ENCODE assay signal across 19 mouse cellular contexts in genomic region chr7:66106581-66107056, GRCm38 (mm10). TPM values are rescaled to one million over a fixed set of nuclear protein-coding genes. Genes with fewer than 3 reads are reported as not detected.
DNase-seq lines count a peak whose midpoint lies in the region; ATAC-seq and TF ChIP-seq lines count a peak whose summit lies in the region.
"Had no signal": no experiment of that assay in that cellular context is flagged by ENCODE, and none has a peak within 500 bp of the region (broad histone marks: within the 10 kb centered on the region; RNA-seq: fewer than 3 reads in every experiment).

No protein-coding gene starts in this region.

- no peak overlapping the region for H3K9ac ChIP-seq in liver, postnatal 0 days (replicated peaks)
- no peak overlapping the region for H3K9ac ChIP-seq in liver, embryonic 11.5 days (ENCODE audit: low read depth, low read length)
- no peak overlapping the region for H3K9ac ChIP-seq in lung, embryonic 14.5 days
- no peak overlapping the region for H3K9ac ChIP-seq in stomach, postnatal 0 days (ENCODE audit: low read length)
- H3K9ac ChIP-seq: heart, embryonic 13.5 days; hindbrain, embryonic 14.5 days; liver, embryonic 14.5 days had no signal

- intact Hi-C loops in heart, postnatal 14 days (cut with DNase I), result loop anchor here (5.0 kb wide), 1 partner anchor 91 kb away; no protein-coding TSS in a partner anchor

- peak; percentile 90 for DNase-seq in heart, adult 11 months
- DNase-seq in heart, postnatal 14 days, result no peak
- DNase-seq in liver, postnatal 0 days, result no peak
- no peak for DNase-seq in liver, embryonic 11.5 days (ENCODE audit: low spot score)
- peak; percentile 61 for DNase-seq in lung, embryonic 14.5 days
- DNase-seq in stomach, postnatal 0 days (ENCODE audit: low spot score), result peak; percentile 48
- no peak for DNase-seq in cerebellum, postnatal 4 days (ENCODE audit: low spot score in 2 of 2)
- DNase-seq in left cerebral cortex, adult 9 months (ENCODE audit: low spot score in 2 of 2), result no peak
- DNase-seq: adrenal gland, adult 8-10 months; cerebellum, postnatal 36 days; gastrocnemius, postnatal 25 days; right cerebral cortex, postnatal 14 days; thymus, adult 18-20 months had no signal

- no peak for TF ChIP-seq CTCF in liver, postnatal 0 days (IDR thresholded peaks at IDR 0.05; ENCODE audit: low read depth)
- TF ChIP-seq CTCF in lung, embryonic 14.5 days (IDR thresholded peaks at IDR 0.05; ENCODE audit: low read depth), result no peak
- TF ChIP-seq CTCF in stomach, postnatal 0 days (IDR thresholded peaks at IDR 0.05; ENCODE audit: low read depth), result no peak

- WGBS in liver, postnatal 0 days (ENCODE audit: insufficient replicate concordance), result 57% methylated on average over 7 of the region's 7 CpGs
- 71% methylated on average over 7 of the region's 7 CpGs for WGBS in liver, embryonic 11.5 days
- WGBS in lung, embryonic 14.5 days, result 52% methylated on average over 7 of the region's 7 CpGs
- 35% methylated on average over 7 of the region's 7 CpGs for WGBS in stomach, postnatal 0 days

- H3K27me3 ChIP-seq in liver, postnatal 0 days (ENCODE audit: insufficient read depth, low read length), result no peaks in the 10 kb centered on the region
- H3K27me3 ChIP-seq in liver, embryonic 11.5 days (replicated peaks; ENCODE audit: control insufficient read depth, insufficient read depth, low read length), result no peaks in the 10 kb centered on the region
- no peaks in the 10 kb centered on the region for H3K27me3 ChIP-seq in lung, embryonic 14.5 days (ENCODE audit: insufficient read depth, low read length)
- H3K27me3 ChIP-seq in stomach, postnatal 0 days (ENCODE audit: control insufficient read depth, insufficient read depth, low read length), result no peaks in the 10 kb centered on the region
- H3K27me3 ChIP-seq: heart, embryonic 13.5 days had no signal

- ATAC-seq in liver, postnatal 0 days, result no peak
- no peak for ATAC-seq in liver, embryonic 11.5 days (replicated peaks; ENCODE audit: low FRiP score)
- ATAC-seq in lung, embryonic 14.5 days (ENCODE audit: insufficient read depth), result no peak
- ATAC-seq in stomach, postnatal 0 days (ENCODE audit: low FRiP score, low TSS enrichment), result no peak
- ATAC-seq: forebrain, embryonic 16.5 days had no signal

- 0 out of 2 replicates have a peak overlapping the region, but pooled peaks have one; percentile 13 for H3K27ac ChIP-seq in liver, postnatal 0 days (ENCODE audit: low read depth)
- H3K27ac ChIP-seq in liver, embryonic 11.5 days (ENCODE audit: low read depth, low read length), result no peak overlapping the region
- no peak overlapping the region for H3K27ac ChIP-seq in lung, embryonic 14.5 days (ENCODE audit: low read depth)
- no peak overlapping the region for H3K27ac ChIP-seq in stomach, postnatal 0 days (replicated peaks)
- H3K27ac ChIP-seq: heart, embryonic 13.5 days; hindbrain, embryonic 14.5 days; liver, embryonic 14.5 days had no signal

- H3K4me1 ChIP-seq in liver, postnatal 0 days (ENCODE audit: insufficient read depth), result peaks cover 6% of the 10 kb centered on the region; the same call in 1 of the 2 replicates
- H3K4me1 ChIP-seq in liver, embryonic 11.5 days (replicated peaks; ENCODE audit: control insufficient read depth, insufficient read depth, low read length), result peaks cover 5% of the 10 kb centered on the region
- peaks cover 16% of the 10 kb centered on the region for H3K4me1 ChIP-seq in lung, embryonic 14.5 days (ENCODE audit: insufficient read depth)
- 0 out of 2 replicates have a peak, but pooled peaks cover 6% of the 10 kb centered on the region for H3K4me1 ChIP-seq in stomach, postnatal 0 days (replicated peaks; ENCODE audit: control insufficient read depth, insufficient read depth)

- no peaks in the 10 kb centered on the region for H3K9me3 ChIP-seq in liver, postnatal 0 days (ENCODE audit: low read length)
- no peaks in the 10 kb centered on the region for H3K9me3 ChIP-seq in liver, embryonic 11.5 days (ENCODE audit: control insufficient read depth, low read length)
- no peaks in the 10 kb centered on the region for H3K9me3 ChIP-seq in lung, embryonic 14.5 days (ENCODE audit: low read depth, low read length)
- no peaks in the 10 kb centered on the region for H3K9me3 ChIP-seq in stomach, postnatal 0 days (ENCODE audit: control insufficient read depth, low read length)
- H3K9me3 ChIP-seq: heart, embryonic 13.5 days had no signal

- no peak overlapping the region for H3K4me2 ChIP-seq in liver, postnatal 0 days (ENCODE audit: low read depth, low read length)
- no peak overlapping the region for H3K4me2 ChIP-seq in liver, embryonic 11.5 days
- H3K4me2 ChIP-seq in lung, embryonic 14.5 days, result peak overlapping the region; percentile 18; the same call in 1 of the 2 replicates
- H3K4me2 ChIP-seq in stomach, postnatal 0 days (replicated peaks; ENCODE audit: low read depth), result no peak overlapping the region
- H3K4me2 ChIP-seq: heart, embryonic 13.5 days; hindbrain, embryonic 14.5 days; midbrain, embryonic 11.5 days had no signal

- no peak overlapping the region for H3K4me3 ChIP-seq in liver, postnatal 0 days (ENCODE audit: low read depth, low read length)
- no peak overlapping the region for H3K4me3 ChIP-seq in liver, embryonic 11.5 days (ENCODE audit: low read depth, low read length)
- H3K4me3 ChIP-seq in lung, embryonic 14.5 days (ENCODE audit: low read depth, low read length), result no peak overlapping the region
- no peak overlapping the region for H3K4me3 ChIP-seq in stomach, postnatal 0 days (ENCODE audit: low read depth, low read length)
- H3K4me3 ChIP-seq: heart, embryonic 13.5 days; myocyte had no signal

- no peaks in the 10 kb centered on the region for H3K36me3 ChIP-seq in liver, postnatal 0 days (replicated peaks; ENCODE audit: insufficient read depth, low read length)
- no peaks in the 10 kb centered on the region for H3K36me3 ChIP-seq in liver, embryonic 11.5 days (ENCODE audit: control insufficient read depth, insufficient read depth, low read length)
- no peaks in the 10 kb centered on the region for H3K36me3 ChIP-seq in lung, embryonic 14.5 days (ENCODE audit: insufficient read depth)
- H3K36me3 ChIP-seq in stomach, postnatal 0 days (ENCODE audit: control insufficient read depth, insufficient read depth, low read length), result no peaks in the 10 kb centered on the region
- H3K36me3 ChIP-seq: heart, embryonic 13.5 days had no signal

- TF ChIP-seq EP300 in liver, postnatal 0 days (IDR thresholded peaks at IDR 0.05; ENCODE audit: low read depth), result no peak
- TF ChIP-seq EP300 in stomach, postnatal 0 days (optimal IDR thresholded peaks at IDR 0.05), result no peak

RNA-seq across cellular contexts. Expression of gene Chsy1, which starts 2.7 kb away (rescaled TPM):
- total RNA-seq in heart, postnatal 14 days (2021), result 10 to 100 TPM; 20.2 to 21.5 TPM
- polyA plus RNA-seq in liver, postnatal 0 days (2015; fragmentation: Nextera tagmentation; extraction: Ambion mirVana), result 3.9 and 5.0 TPM in 2 replicates
- polyA plus RNA-seq in liver, embryonic 11.5 days (2014; fragmentation: Nextera tagmentation; extraction: Ambion mirVana), result 22.4 and 23.1 TPM in 2 replicates
- 29.0 and 29.9 TPM in 2 replicates for polyA plus RNA-seq in lung, embryonic 14.5 days (2014; fragmentation: Nextera tagmentation; extraction: Ambion mirVana)
- 5.8 and 6.1 TPM in 2 replicates for polyA plus RNA-seq in stomach, postnatal 0 days (2015; fragmentation: Nextera tagmentation; extraction: Ambion mirVana)

RNA-seq across cellular contexts. Expression of gene Selenos, which starts 27.2 kb away (rescaled TPM):
- 10 to 100 TPM; 28.4 to 29.6 TPM for total RNA-seq in heart, postnatal 14 days (2021)
- 103 and 120 TPM in 2 replicates for polyA plus RNA-seq in liver, postnatal 0 days (2015; fragmentation: Nextera tagmentation; extraction: Ambion mirVana)
- polyA plus RNA-seq in liver, embryonic 11.5 days (2014; fragmentation: Nextera tagmentation; extraction: Ambion mirVana), result 103 and 110 TPM in 2 replicates
- 95.3 and 102 TPM in 2 replicates for polyA plus RNA-seq in lung, embryonic 14.5 days (2014; fragmentation: Nextera tagmentation; extraction: Ambion mirVana)
- 143 TPM in 2 replicates for polyA plus RNA-seq in stomach, postnatal 0 days (2015; fragmentation: Nextera tagmentation; extraction: Ambion mirVana)

RNA-seq across cellular contexts. Expression of gene Snrpa1, which starts 47.8 kb away (rescaled TPM):
- 10 to 100 TPM; 19.1 to 21.1 TPM for total RNA-seq in heart, postnatal 14 days (2021)
- 45.0 and 47.6 TPM in 2 replicates for polyA plus RNA-seq in liver, postnatal 0 days (2015; fragmentation: Nextera tagmentation; extraction: Ambion mirVana)
- polyA plus RNA-seq in liver, embryonic 11.5 days (2014; fragmentation: Nextera tagmentation; extraction: Ambion mirVana), result 237 and 251 TPM in 2 replicates
- polyA plus RNA-seq in lung, embryonic 14.5 days (2014; fragmentation: Nextera tagmentation; extraction: Ambion mirVana), result 196 and 200 TPM in 2 replicates
- 65.0 and 69.6 TPM in 2 replicates for polyA plus RNA-seq in stomach, postnatal 0 days (2015; fragmentation: Nextera tagmentation; extraction: Ambion mirVana)

Comparison
In these comparisons a context has a peak if more than half of its experiments do, and no peak if none do; other contexts are left out.
1. DNase-seq: peak in heart, adult 11 months (single experiment), lung, embryonic 14.5 days (single experiment) and stomach, postnatal 0 days (single experiment); none in heart, postnatal 14 days (0 of 2), liver, postnatal 0 days (single experiment), liver, embryonic 11.5 days (single experiment), cerebellum, postnatal 4 days (0 of 2) and left cerebral cortex, adult 9 months (0 of 2).